Mouse (Mus musculus): ENCODE measurements around the gene Lnp1. TPM values are rescaled to one million over a fixed set of nuclear protein-coding genes. Genes with fewer than 3 reads are reported as not detected.

The Lnp1 gene
- polyA plus RNA-seq, 1 experiment from 2014 or later: 2.0 TPM

Other genes starting within 250 kb of the Lnp1 start
- gene Tfg, start 210.6 kb downstream of the Lnp1 start, polyA plus RNA-seq (2014; fragmentation: Nextera tagmentation; extraction: Ambion mirVana): 159 and 162 TPM in 2 replicates
- not detected in 2 replicates for gene Adgrg7, start 132.2 kb downstream of the Lnp1 start, polyA plus RNA-seq (2014; fragmentation: Nextera tagmentation; extraction: Ambion mirVana)
- 7.5 and 8.3 TPM in 2 replicates for gene Tmem45a, start 41.9 kb downstream of the Lnp1 start, polyA plus RNA-seq (2014; fragmentation: Nextera tagmentation; extraction: Ambion mirVana)
- gene Tmem45a2, start 143.3 kb upstream of the Lnp1 start, polyA plus RNA-seq (2014; fragmentation: Nextera tagmentation; extraction: Ambion mirVana): not detected in 2 replicates
- 48.3 and 53.7 TPM in 2 replicates for gene Tomm70a, start 193.6 kb upstream of the Lnp1 start, polyA plus RNA-seq (2014; fragmentation: Nextera tagmentation; extraction: Ambion mirVana)
- gene Nit2, start 239.3 kb upstream of the Lnp1 start, polyA plus RNA-seq (2014; fragmentation: Nextera tagmentation; extraction: Ambion mirVana): 43.0 and 46.3 TPM in 2 replicates